ENCODE assay signal across 14 mouse cellular contexts in the genomic region with DNA sequence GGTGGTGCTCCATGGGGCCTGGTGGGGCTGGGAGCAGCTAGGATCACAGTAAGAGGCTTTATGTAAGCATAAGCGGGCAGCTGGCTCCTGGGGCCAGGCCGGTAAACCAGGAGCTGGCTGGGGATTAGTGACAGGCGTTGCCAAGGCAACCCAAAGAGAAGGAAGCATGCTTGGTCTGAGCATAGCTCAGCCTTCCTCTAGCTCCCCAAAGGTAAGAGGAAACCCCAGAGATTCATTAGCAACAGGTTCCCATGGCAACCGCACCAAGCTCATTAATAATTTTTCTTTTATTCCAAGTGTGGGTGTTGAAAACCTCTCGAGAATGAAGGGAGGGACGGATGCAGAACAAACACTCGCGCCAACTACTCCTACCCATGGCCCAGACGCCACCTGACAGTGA. TPM values are rescaled to one million over a fixed set of nuclear protein-coding genes. Genes with fewer than 3 reads are reported as not detected.
DNase-seq lines count a peak whose midpoint lies in the region; ATAC-seq and TF ChIP-seq lines count a peak whose summit lies in the region.
"Had no signal": no experiment of that assay in that cellular context is flagged by ENCODE, and none has a peak within 500 bp of the region (broad histone marks: within the 10 kb centered on the region; RNA-seq: fewer than 3 reads in every experiment).

No protein-coding gene starts in this region.

- no peaks in the 10 kb centered on the region for H3K36me3 ChIP-seq in midbrain, embryonic 11.5 days (ENCODE audit: control insufficient read depth, insufficient read depth, low read length)
- peaks cover 24% of the 10 kb centered on the region for H3K36me3 ChIP-seq in heart, embryonic 12.5 days
- H3K36me3 ChIP-seq: G1E had no signal

- DNase-seq in brain, adult 2 months (ENCODE audit: low read depth, low spot score), result peak; percentile 79
- DNase-seq in forelimb bud, embryonic 11.5 days (ENCODE audit: low read depth, low spot score), result peak; percentile 64
- peak; percentile 95 for DNase-seq in midbrain, embryonic 11.5 days (ENCODE audit: low spot score, missing footprints)
- no peak for DNase-seq in urinary bladder, postnatal 36 days (ENCODE audit: low spot score in 2 of 2)
- no peak for DNase-seq in adrenal gland, postnatal 25 days
- DNase-seq: gastrocnemius, postnatal 36 days; spleen, adult 18-20 months had no signal

- TF ChIP-seq CTCF in cortical plate, adult 2 months (IDR thresholded peaks at IDR 0.05; ENCODE audit: extremely low read depth, insufficient read depth, low read length), result no peak

- no peak overlapping the region for H3K4me3 ChIP-seq in cortical plate, adult 2 months (ENCODE audit: insufficient read depth, low read length)
- H3K4me3 ChIP-seq in midbrain, embryonic 11.5 days (ENCODE audit: low read depth, low read length), result no peak overlapping the region
- no peak overlapping the region for H3K4me3 ChIP-seq in heart, embryonic 12.5 days

- peak overlapping the region; percentile 15 for H3K4me2 ChIP-seq in midbrain, embryonic 11.5 days
- no peak overlapping the region for H3K4me2 ChIP-seq in heart, embryonic 12.5 days

- WGBS in midbrain, embryonic 11.5 days, result 13% methylated on average over 9 of the region's 9 CpGs
- 52% methylated on average over 9 of the region's 9 CpGs for WGBS in heart, embryonic 12.5 days

- H3K27ac ChIP-seq in cortical plate, adult 2 months (ENCODE audit: insufficient read depth, low read length), result peak overlapping the region; percentile 51; the same call in 1 of the 2 replicates
- peak overlapping the region; percentile 70 for H3K27ac ChIP-seq in midbrain, embryonic 11.5 days (ENCODE audit: low read depth, low read length)
- H3K27ac ChIP-seq in heart, embryonic 12.5 days (ENCODE audit: poor library complexity, severe bottlenecking), result no peak overlapping the region
- H3K27ac ChIP-seq: liver, embryonic 14.5 days had no signal

- no peaks in the 10 kb centered on the region for H3K27me3 ChIP-seq in midbrain, embryonic 11.5 days (ENCODE audit: control insufficient read depth, insufficient read depth, low read length)
- H3K27me3 ChIP-seq in heart, embryonic 12.5 days (replicated peaks), result no peaks in the 10 kb centered on the region

- peak; percentile 76 for ATAC-seq in midbrain, embryonic 11.5 days (ENCODE audit: low FRiP score)
- no peak for ATAC-seq in heart, embryonic 12.5 days (ENCODE audit: insufficient number of reproducible peaks, low FRiP score)

- H3K9me3 ChIP-seq in midbrain, embryonic 11.5 days (ENCODE audit: control insufficient read depth, low read length), result no peaks in the 10 kb centered on the region
- H3K9me3 ChIP-seq in heart, embryonic 12.5 days (replicated peaks), result no peaks in the 10 kb centered on the region
- H3K9me3 ChIP-seq: G1E had no signal

- H3K9ac ChIP-seq in midbrain, embryonic 11.5 days (ENCODE audit: low read length), result peak overlapping the region; percentile 28; the same call in 1 of the 2 replicates
- no peak overlapping the region for H3K9ac ChIP-seq in heart, embryonic 12.5 days
- H3K9ac ChIP-seq: liver, embryonic 14.5 days had no signal

- no peak for TF ChIP-seq POLR2A in cortical plate, adult 2 months (IDR thresholded peaks at IDR 0.05; ENCODE audit: extremely low read depth, insufficient read depth, low read length)

- peaks cover 4% of the 10 kb centered on the region for H3K4me1 ChIP-seq in cortical plate, adult 2 months (ENCODE audit: control insufficient read depth, insufficient read depth, low read length)
- H3K4me1 ChIP-seq in midbrain, embryonic 11.5 days (ENCODE audit: control insufficient read depth, insufficient read depth, low read length), result peaks cover 52% of the 10 kb centered on the region
- peaks cover 94% of the 10 kb centered on the region for H3K4me1 ChIP-seq in heart, embryonic 12.5 days (replicated peaks)

RNA-seq across cellular contexts. Expression of a gene that starts 14.7 kb away (rescaled TPM):
- 39.6 and 49.8 TPM in 2 replicates for polyA plus RNA-seq in cortical plate, adult 2 months (2012; rRNA removed)
- polyA plus RNA-seq in midbrain, embryonic 11.5 days (2014; fragmentation: Nextera tagmentation; extraction: Ambion mirVana), result 3.5 and 4.3 TPM in 2 replicates
- polyA plus RNA-seq in heart, embryonic 12.5 days (2016; fragmentation: Nextera tagmentation; extraction: Ambion mirVana), result 13.5 and 16.3 TPM in 2 replicates
- 100 and 109 TPM in 2 replicates for total RNA-seq in adrenal gland, postnatal 25 days (2021)
- polyA plus RNA-seq: G1E had no signal

RNA-seq across cellular contexts. Expression of a gene that starts 35.5 kb away (rescaled TPM):
- 0.85 and 1.1 TPM in 2 replicates for polyA plus RNA-seq in cortical plate, adult 2 months (2012; rRNA removed)
- 0.12 TPM in 1 of 2 replicates, not detected in the other for polyA plus RNA-seq in midbrain, embryonic 11.5 days (2014; fragmentation: Nextera tagmentation; extraction: Ambion mirVana)
- 0.45 and 0.54 TPM in 2 replicates for polyA plus RNA-seq in heart, embryonic 12.5 days (2016; fragmentation: Nextera tagmentation; extraction: Ambion mirVana)
- total RNA-seq in adrenal gland, postnatal 25 days (2021), result not detected in 2 replicates
- total RNA-seq: adrenal gland, postnatal 4 days; G1E; gastrocnemius, postnatal 36 days; hematopoietic stem cell, adult 5-6 weeks had no signal
- polyA plus RNA-seq: G1E; large intestine, adult 2 months had no signal

RNA-seq across cellular contexts. Expression of a gene that starts 49.9 kb away (rescaled TPM):
- not detected in 2 replicates for polyA plus RNA-seq in cortical plate, adult 2 months (2012; rRNA removed)
- polyA plus RNA-seq in midbrain, embryonic 11.5 days (2014; fragmentation: Nextera tagmentation; extraction: Ambion mirVana), result not detected in 2 replicates
- not detected in 2 replicates for polyA plus RNA-seq in heart, embryonic 12.5 days (2016; fragmentation: Nextera tagmentation; extraction: Ambion mirVana)
- not detected in 2 replicates for total RNA-seq in adrenal gland, postnatal 25 days (2021)
- total RNA-seq: hematopoietic stem cell, adult 5-6 weeks had no signal
- polyA plus RNA-seq: G1E had no signal

RNA-seq across cellular contexts. Expression of a gene that starts 52.8 kb away (rescaled TPM):
- 0.13 and 0.76 TPM in 2 replicates for polyA plus RNA-seq in cortical plate, adult 2 months (2012; rRNA removed)
- not detected in 2 replicates for polyA plus RNA-seq in midbrain, embryonic 11.5 days (2014; fragmentation: Nextera tagmentation; extraction: Ambion mirVana)
- polyA plus RNA-seq in heart, embryonic 12.5 days (2016; fragmentation: Nextera tagmentation; extraction: Ambion mirVana), result not detected in 2 replicates
- total RNA-seq in adrenal gland, postnatal 25 days (2021), result 0.58 and 1.1 TPM in 2 replicates
- total RNA-seq: hematopoietic stem cell, adult 5-6 weeks had no signal
- polyA plus RNA-seq: G1E had no signal

Comparison
In these comparisons a context has a peak if more than half of its experiments do, and no peak if none do; other contexts are left out.
1. DNase-seq: peak in brain, adult 2 months (single experiment), forelimb bud, embryonic 11.5 days (single experiment) and midbrain, embryonic 11.5 days (single experiment); none in urinary bladder, postnatal 36 days (0 of 2) and adrenal gland, postnatal 25 days (single experiment).